Mouse (Mus musculus): ENCODE measurements around the gene Derl3.
A peak's percentile ranks its signal among the peaks of the same experiment; 100 is the strongest.
"Not testable (repeated sequence)": the region's sequence is repeated elsewhere in the genome, so short reads cannot be mapped to it uniquely, and the experiment has no call there.

Derl3 gene

GRCm38 (mm10) chr10:75873543-75874170 is 19.6 kb upstream of the Derl3 start:
- DNase-seq, result no peak

GRCm38 (mm10) chr10:75878836-75879235 is 14.4 kb upstream of the Derl3 start:
- DNase-seq, result no peak

- no peak for DNase-seq
Measured at GRCm38 (mm10) chr10:75880351-75880750, 12.9 kb upstream of the Derl3 start.

GRCm38 (mm10) chr10:75880771-75881577 is 12.2 kb upstream of the Derl3 start:
- no peak for DNase-seq

GRCm38 (mm10) chr10:75881578-75882432 is 11.4 kb upstream of the Derl3 start:
- no peak for DNase-seq

- DNase-seq, result no peak
Measured at GRCm38 (mm10) chr10:75882433-75883231, 10.6 kb upstream of the Derl3 start.

GRCm38 (mm10) chr10:75883232-75883552 is 10.0 kb upstream of the Derl3 start:
- DNase-seq, result peak; percentile 74

GRCm38 (mm10) chr10:75884742-75885141 is 8.5 kb upstream of the Derl3 start:
- no peak for DNase-seq

- DNase-seq, result not testable (repeated sequence)
Measured at GRCm38 (mm10) chr10:75887504-75887903, 5.7 kb upstream of the Derl3 start.

- DNase-seq, result no peak
Measured at GRCm38 (mm10) chr10:75889406-75890153, 3.6 kb upstream of the Derl3 start.

- no peak for DNase-seq
Measured at GRCm38 (mm10) chr10:75894601-75895000, 1.4 kb downstream of the Derl3 start.

- no peak for DNase-seq
Measured at GRCm38 (mm10) chr10:75895730-75896129, 2.5 kb downstream of the Derl3 start.

GRCm38 (mm10) chr10:75896208-75896607 is 3.0 kb downstream of the Derl3 start:
- DNase-seq, result peak; percentile 60

GRCm38 (mm10) chr10:75897373-75897772 is 4.2 kb downstream of the Derl3 start:
- no peak for DNase-seq

- no peak for DNase-seq
Measured at GRCm38 (mm10) chr10:75898039-75898564, 4.9 kb downstream of the Derl3 start.

- DNase-seq, result no peak
Measured at GRCm38 (mm10) chr10:75898846-75899245, 5.6 kb downstream of the Derl3 start.

- DNase-seq, result no peak
Measured at GRCm38 (mm10) chr10:75904391-75904790, 11.2 kb downstream of the Derl3 start.

- DNase-seq, result no peak
Measured at GRCm38 (mm10) chr10:75906882-75907281, 13.7 kb downstream of the Derl3 start.

GRCm38 (mm10) chr10:75910698-75911097 is 17.5 kb downstream of the Derl3 start:
- DNase-seq, result no peak

GRCm38 (mm10) chr10:75913013-75913589 is 19.9 kb downstream of the Derl3 start:
- DNase-seq, result no peak

GRCm38 (mm10) chr10:75915557-75915956 is 22.3 kb downstream of the Derl3 start:
- no peak for DNase-seq
